Mouse (Mus musculus) liver, embryonic 13.5 days (tissue): ENCODE data around the gene 1700012A03Rik. TPM values are rescaled to one million over a fixed set of nuclear protein-coding genes. Genes with fewer than 3 reads are reported as not detected.

Experiments
- ATAC-seq: fragments of 200-750 bp; cut with Nextera tagmentation; 2 replicates; pipeline ENCODE4 v1.8.0; 2017; ENCODE audit warnings: low read depth, mild to moderate bottlenecking, moderate number of reproducible peaks, moderate library complexity
- DNase-seq: peaks from one replicate; pipeline ENCODE4 v3.0.0; 2022
- H3K27ac ChIP-seq: fragments of 300-500 bp; sonication (generic); 2 replicates; pipeline ENCODE4 v1.5.1; 2015; ENCODE audit warnings: moderate library complexity, mild to moderate bottlenecking, inconsistent platforms
- H3K27me3 ChIP-seq: fragments of 300-500 bp; sonication (generic); 2 replicates; pipeline ENCODE4 v1.6.1; 2015; ENCODE audit warnings: mild to moderate bottlenecking, inconsistent platforms
- H3K36me3 ChIP-seq: fragments of 300-500 bp; sonication (generic); 2 replicates; pipeline ENCODE4 v1.6.1; 2015; ENCODE audit warnings: mild to moderate bottlenecking, inconsistent platforms
- H3K4me1 ChIP-seq: fragments of 300-500 bp; sonication (generic); replicated peaks from 2 replicates; pipeline ENCODE4 v1.6.1; 2015; ENCODE audit warnings: inconsistent platforms
- H3K4me2 ChIP-seq: fragments of 300-500 bp; sonication (generic); 2 replicates; pipeline ENCODE4 v1.6.1; 2015; ENCODE audit warnings: inconsistent platforms, mild to moderate bottlenecking, moderate library complexity
- H3K4me3 ChIP-seq: fragments of 300-500 bp; sonication (generic); replicated peaks from 2 replicates; pipeline ENCODE4 v1.5.1; 2015; ENCODE audit warnings: mild to moderate bottlenecking, inconsistent platforms
- H3K9ac ChIP-seq: fragments of 300-500 bp; sonication (generic); 2 replicates; pipeline ENCODE4 v1.6.1; 2015; ENCODE audit warnings: mild to moderate bottlenecking, inconsistent platforms
- H3K9me3 ChIP-seq: fragments of 300-500 bp; sonication (generic); replicated peaks from 2 replicates; pipeline ENCODE4 v1.6.1; 2016; ENCODE audit warnings: inconsistent platforms
- WGBS: fragments of 180-500 bp; shearing (Covaris S2); methylation state at CpG from one replicate; pipeline ENCODE4 v1.1.7; 2015; ENCODE audit not compliant: insufficient replicate concordance; 5-methylcytosine and 5-hydroxymethylcytosine counted together
- polyA plus RNA-seq: library from polyadenylated mRNA; unstranded; fragments of >200 nt; fragmentation: Nextera tagmentation; extraction: Ambion mirVana; gene quantifications from 2 replicates; pipeline ENCODE4 v1.2.1, GENCODE M21; 2015

1700012A03Rik gene
- polyA plus RNA-seq, 1 experiment from 2014 or later, result not detected

GRCm38 (mm10) chr6:32034226-32034625 is 15.8 kb upstream of the 1700012A03Rik start:
- no peak overlapping the region for H3K4me3 ChIP-seq
- no peaks in the 10 kb centered on the region for H3K4me1 ChIP-seq
- H3K4me2 ChIP-seq, result no peak overlapping the region
- H3K27me3 ChIP-seq, result no peaks in the 10 kb centered on the region
- 57% methylated on average over 2 of the region's 2 CpGs for WGBS
- no peak overlapping the region for H3K27ac ChIP-seq
- H3K36me3 ChIP-seq, result no peaks in the 10 kb centered on the region
- DNase-seq (no peak), ATAC-seq (no peak)
- no peak overlapping the region for H3K9ac ChIP-seq
- H3K9me3 ChIP-seq, result no peaks in the 10 kb centered on the region

GRCm38 (mm10) chr6:32045344-32045743 is 4.7 kb upstream of the 1700012A03Rik start:
- Histone ChIP-seq H3K27me3 (no peaks in the 10 kb centered on the region), H3K27ac (no peak overlapping the region), H3K4me1 (no peaks in the 10 kb centered on the region), H3K36me3 (no peaks in the 10 kb centered on the region), H3K4me2 (no peak overlapping the region), H3K9ac (no peak overlapping the region), H3K4me3 (no peak overlapping the region), H3K9me3 (no peaks in the 10 kb centered on the region)
- no peak for DNase-seq
- ATAC-seq, result no peak

DNA sequence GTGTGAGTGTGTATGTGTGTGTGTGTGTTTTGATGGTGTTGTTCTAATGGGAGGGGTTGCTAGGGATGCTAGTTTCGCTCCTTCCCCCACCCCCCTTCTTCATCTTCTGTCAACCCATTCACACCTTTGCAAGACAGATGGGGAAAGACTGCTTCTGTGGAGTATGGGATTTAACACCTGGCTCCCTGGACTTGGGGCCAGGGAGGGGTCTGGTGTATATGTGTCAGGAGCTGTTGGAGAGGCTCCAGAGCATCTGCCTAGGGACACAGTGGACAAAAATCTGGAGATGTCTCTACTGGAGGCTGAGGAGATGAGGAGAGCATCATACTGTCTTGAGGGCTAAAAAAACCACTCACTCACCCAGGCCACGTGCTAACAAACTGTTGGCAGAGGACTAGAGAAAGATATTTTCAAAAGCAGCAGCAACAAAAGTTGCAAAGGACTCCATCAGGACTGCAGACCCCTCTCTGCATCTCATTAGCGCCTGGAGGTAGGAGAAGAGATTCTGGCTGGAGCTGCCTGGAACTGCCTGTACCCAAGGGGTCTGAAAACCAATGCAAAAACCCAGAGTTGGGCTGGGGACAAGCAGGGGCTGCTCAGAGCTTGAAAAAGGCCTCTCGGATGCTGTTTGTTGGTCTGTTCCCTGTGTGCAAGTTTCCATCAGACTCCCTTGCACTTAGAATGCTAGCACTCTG is 643 bp upstream of the 1700012A03Rik start:
- Histone ChIP-seq H3K4me1 (no peaks in the 10 kb centered on the region), H3K9me3 (no peaks in the 10 kb centered on the region), H3K27me3 (no peaks in the 10 kb centered on the region), H3K27ac (no peak overlapping the region), H3K9ac (no peak overlapping the region), H3K4me2 (no peak overlapping the region), H3K36me3 (no peaks in the 10 kb centered on the region), H3K4me3 (no peak overlapping the region)
- ATAC-seq (no peak), DNase-seq (no peak)
- 31% methylated on average over 4 of the region's 4 CpGs for WGBS

DNA sequence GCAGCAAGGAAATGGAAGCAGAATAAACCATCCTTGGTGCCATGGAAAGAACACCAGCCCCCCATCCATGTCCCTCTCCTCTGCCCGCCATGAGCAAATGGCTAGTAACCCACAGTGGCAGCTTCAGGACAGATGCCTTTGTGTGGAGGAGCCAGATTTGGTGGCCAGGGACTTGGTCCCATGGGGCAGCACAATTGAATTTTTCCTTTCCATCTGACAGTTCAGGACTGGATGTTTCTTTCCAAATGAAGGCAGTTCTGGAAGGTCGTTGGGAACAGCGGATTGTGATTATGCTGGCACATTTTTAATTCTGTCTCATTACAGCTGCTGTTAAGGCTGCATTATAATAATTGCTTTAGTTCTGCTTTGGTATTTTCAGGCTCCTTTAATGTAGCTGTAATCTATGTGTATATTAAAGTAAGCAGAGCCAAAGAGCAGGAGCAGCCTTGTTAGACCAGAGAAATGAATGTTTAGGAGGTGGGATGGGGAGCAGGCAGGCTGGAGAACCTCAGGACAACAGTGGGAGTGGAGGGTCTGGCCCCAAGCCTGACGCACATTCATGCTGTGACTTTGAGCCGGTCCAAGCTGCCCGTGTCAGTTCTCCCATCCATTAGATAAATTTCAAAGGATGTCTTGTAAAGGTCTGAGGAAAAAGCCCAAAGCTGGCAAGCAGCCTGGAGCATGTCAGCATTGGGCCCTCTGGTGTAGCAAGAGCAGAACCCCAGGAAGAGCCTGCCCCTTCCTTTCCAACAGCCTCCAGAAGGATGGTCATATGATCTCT is 2.3 kb downstream of the 1700012A03Rik start:
- Histone ChIP-seq H3K4me1 (no peaks in the 10 kb centered on the region), H3K27ac (no peak overlapping the region), H3K4me2 (no peak overlapping the region), H3K36me3 (no peaks in the 10 kb centered on the region), H3K4me3 (no peak overlapping the region), H3K9me3 (no peaks in the 10 kb centered on the region), H3K27me3 (no peaks in the 10 kb centered on the region), H3K9ac (no peak overlapping the region)
- no peak for DNase-seq
- WGBS, result 77% methylated on average over 6 of the region's 6 CpGs
- ATAC-seq, result no peak

DNA sequence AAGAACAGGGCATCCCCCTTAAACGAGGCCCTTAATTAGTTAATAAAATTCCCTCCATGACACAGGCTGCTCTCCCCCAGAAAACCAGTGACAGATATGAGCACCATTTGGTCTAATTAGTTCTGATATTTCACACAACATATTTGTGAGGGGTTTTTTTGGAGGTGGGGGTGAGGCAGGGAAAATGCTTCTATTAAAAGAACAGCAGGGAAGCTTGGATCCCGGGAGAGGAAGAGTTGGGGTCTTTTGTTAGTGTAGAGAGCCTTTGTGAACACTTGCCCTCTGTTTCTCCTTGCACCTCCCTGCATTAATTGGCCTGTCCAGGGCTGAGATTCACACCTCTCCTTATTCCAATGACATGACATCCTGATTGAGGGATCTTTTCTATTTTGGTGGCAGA is 6.5 kb downstream of the 1700012A03Rik start:
- no peak for DNase-seq

DNA sequence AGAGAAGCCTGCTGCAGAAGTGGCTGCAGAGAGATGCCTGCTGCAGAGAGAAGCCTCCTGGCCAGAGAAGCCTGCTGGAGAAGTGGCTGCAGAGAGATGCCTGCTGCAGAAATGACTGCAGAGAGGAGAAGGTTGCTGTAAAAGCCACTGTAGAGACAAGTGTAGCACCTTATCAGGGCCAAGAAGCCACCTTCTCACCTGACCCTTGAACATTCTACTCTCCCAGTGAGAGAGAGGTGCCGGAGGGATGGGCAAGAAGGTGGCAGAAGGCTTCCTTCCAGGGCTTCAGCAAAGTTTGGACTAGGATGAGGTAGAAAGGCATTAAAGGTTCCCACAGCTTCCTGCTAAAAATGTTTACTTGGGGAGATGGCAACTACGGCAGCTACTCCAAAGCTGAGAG is 8.5 kb downstream of the 1700012A03Rik start:
- no peaks in the 10 kb centered on the region for H3K36me3 ChIP-seq
- DNase-seq, result no peak

More for the DNA sequence above, 6.5 kb downstream of the 1700012A03Rik start:
- H3K36me3 ChIP-seq, result no peaks in the 10 kb centered on the region
- H3K4me1 ChIP-seq, result no peaks in the 10 kb centered on the region
- H3K4me3 ChIP-seq, result no peak overlapping the region
- no peak overlapping the region for H3K4me2 ChIP-seq
- no peak for ATAC-seq
- H3K9me3 ChIP-seq, result no peaks in the 10 kb centered on the region
- H3K27ac ChIP-seq, result no peak overlapping the region
- 36% methylated on average over 2 of the region's 2 CpGs for WGBS
- no peaks in the 10 kb centered on the region for H3K27me3 ChIP-seq
- H3K9ac ChIP-seq, result no peak overlapping the region

DNA sequence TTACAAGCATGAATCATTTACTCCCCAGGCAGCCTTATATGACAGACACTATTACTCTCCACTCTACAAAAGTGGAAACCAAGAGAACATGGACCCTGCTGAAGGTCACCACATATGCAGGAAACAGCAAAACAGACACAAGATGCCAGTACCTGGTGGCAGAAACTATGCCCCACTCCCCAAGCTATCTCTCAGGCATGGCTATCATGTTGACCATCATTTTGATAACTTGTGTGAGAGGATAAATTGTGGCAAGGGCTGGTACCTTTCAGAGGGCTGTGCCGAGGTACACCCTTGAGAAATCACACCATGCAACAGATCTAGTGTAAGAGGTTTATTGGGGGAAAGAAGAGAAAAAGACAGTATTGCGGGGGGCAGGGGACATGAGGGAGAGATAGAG is 10.6 kb downstream of the 1700012A03Rik start:
- Histone ChIP-seq H3K27ac (no peak overlapping the region), H3K36me3 (no peaks in the 10 kb centered on the region), H3K9me3 (no peaks in the 10 kb centered on the region), H3K27me3 (no peaks in the 10 kb centered on the region), H3K4me3 (no peak overlapping the region), H3K4me1 (no peaks in the 10 kb centered on the region), H3K4me2 (no peak overlapping the region), H3K9ac (no peak overlapping the region)
- DNase-seq (no peak), ATAC-seq (no peak)
- WGBS, result 57% methylated on average over 2 of the region's 2 CpGs

More for the DNA sequence above, 8.5 kb downstream of the 1700012A03Rik start:
- H3K4me2 ChIP-seq, result no peak overlapping the region
- no peaks in the 10 kb centered on the region for H3K4me1 ChIP-seq
- no peak overlapping the region for H3K27ac ChIP-seq
- 92% methylated on average over 2 of the region's 2 CpGs for WGBS
- ATAC-seq, result no peak
- H3K27me3 ChIP-seq, result no peaks in the 10 kb centered on the region
- no peak overlapping the region for H3K9ac ChIP-seq
- H3K9me3 ChIP-seq, result no peaks in the 10 kb centered on the region
- no peak overlapping the region for H3K4me3 ChIP-seq

- ATAC-seq, result no peak
- no peaks in the 10 kb centered on the region for H3K9me3 ChIP-seq
- H3K36me3 ChIP-seq, result no peaks in the 10 kb centered on the region
- no peak for DNase-seq
- WGBS, result 62% methylated on average over 9 of the region's 9 CpGs
- no peak overlapping the region for H3K4me2 ChIP-seq
- no peak overlapping the region for H3K4me3 ChIP-seq
- H3K27me3 ChIP-seq, result no peaks in the 10 kb centered on the region
- no peaks in the 10 kb centered on the region for H3K4me1 ChIP-seq
- H3K9ac ChIP-seq, result no peak overlapping the region
- no peak overlapping the region for H3K27ac ChIP-seq
Measured at GRCm38 (mm10) chr6:32061266-32061665, 11.2 kb downstream of the 1700012A03Rik start.

DNA sequence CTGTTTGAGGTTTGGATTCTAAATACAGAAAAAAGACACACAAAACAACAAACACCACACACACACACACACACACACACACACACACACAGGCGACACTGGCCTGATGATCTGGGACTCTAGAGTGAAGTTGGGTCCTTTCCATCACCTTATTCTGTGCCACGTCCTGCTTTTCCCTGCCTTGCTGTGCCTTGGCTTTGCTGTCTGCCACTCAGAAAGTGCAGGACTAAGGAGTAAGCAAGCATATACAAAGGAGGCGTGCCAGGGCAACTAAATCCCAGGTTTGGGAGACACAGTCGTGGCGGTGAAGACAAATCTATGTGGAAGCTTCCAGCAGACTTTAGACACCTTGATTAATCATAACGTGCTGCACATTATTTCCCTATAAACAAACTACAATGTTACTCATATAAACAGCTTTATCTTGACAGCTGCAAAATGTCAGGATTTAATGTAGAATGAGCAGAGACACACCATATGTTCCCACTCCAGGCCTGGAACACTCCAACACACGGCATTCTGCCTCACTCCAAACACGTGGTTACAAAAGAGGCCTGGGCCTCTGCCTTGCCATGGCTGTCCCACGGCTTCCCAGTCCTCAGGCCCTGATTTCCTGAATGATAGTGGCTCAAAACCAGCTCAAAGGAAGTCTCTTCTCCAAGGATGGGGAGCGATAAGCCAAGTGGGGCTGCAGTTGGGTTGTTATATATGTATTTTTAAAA is 15.9 kb downstream of the 1700012A03Rik start:
- Histone ChIP-seq H3K4me3 (no peak overlapping the region), H3K27ac (no peak overlapping the region), H3K4me2 (no peak overlapping the region), H3K27me3 (no peaks in the 10 kb centered on the region), H3K9ac (no peak overlapping the region), H3K9me3 (no peaks in the 10 kb centered on the region), H3K36me3 (no peaks in the 10 kb centered on the region), H3K4me1 (no peaks in the 10 kb centered on the region)
- ATAC-seq (no peak), DNase-seq (no peak)
- 58% methylated on average over 10 of the region's 10 CpGs for WGBS

- no peaks in the 10 kb centered on the region for H3K9me3 ChIP-seq
- no peak overlapping the region for H3K4me3 ChIP-seq
- 45% methylated on average over 1 of the region's 1 CpGs for WGBS
- H3K27ac ChIP-seq, result no peak overlapping the region
- ATAC-seq, result no peak
- H3K4me1 ChIP-seq, result no peaks in the 10 kb centered on the region
- H3K36me3 ChIP-seq, result no peaks in the 10 kb centered on the region
- no peak overlapping the region for H3K9ac ChIP-seq
- H3K4me2 ChIP-seq, result no peak overlapping the region
- no peaks in the 10 kb centered on the region for H3K27me3 ChIP-seq
- no peak for DNase-seq
Measured at GRCm38 (mm10) chr6:32072161-32072560, 22.1 kb downstream of the 1700012A03Rik start.

DNA sequence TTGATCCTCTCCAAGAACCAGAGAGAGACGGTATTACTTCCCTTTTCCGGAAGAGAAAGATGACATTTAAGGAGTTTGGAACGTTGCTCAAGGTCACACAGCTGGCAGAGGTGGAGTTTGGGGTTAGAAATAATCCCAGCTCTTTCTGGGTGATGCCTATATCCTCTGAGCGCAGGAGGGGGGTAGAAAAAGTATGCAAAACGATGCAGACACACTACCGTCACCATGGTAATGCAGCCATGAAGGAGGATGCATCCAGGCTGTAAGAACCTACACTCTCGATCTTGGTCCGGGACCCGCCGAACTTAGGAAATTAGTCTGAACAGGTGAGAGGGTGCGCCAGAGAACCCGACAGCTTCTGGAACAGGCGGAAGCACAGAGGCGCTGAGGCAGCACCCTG is 43.3 kb downstream of the 1700012A03Rik start:
- Histone ChIP-seq H3K4me1 (no peaks in the 10 kb centered on the region), H3K27me3 (no peaks in the 10 kb centered on the region), H3K36me3 (no peaks in the 10 kb centered on the region), H3K4me3 (no peak overlapping the region), H3K4me2 (no peak overlapping the region), H3K27ac (no peak overlapping the region), H3K9me3 (no peaks in the 10 kb centered on the region), H3K9ac (no peak overlapping the region)
- WGBS, result 66% methylated on average over 10 of the region's 14 CpGs
- DNase-seq, result no peak
- ATAC-seq, result no peak
